Mouse (Mus musculus) heart, embryonic 13.5 days (tissue): ENCODE measurements at regions not wholly inside any gene's neighbourhood (a gene's known extent, or its start where the extent isn't known, plus 50 kb on each side); places are given as distances from the start of the nearest gene placed in this dataset.
A peak's percentile ranks its signal among the peaks of the same experiment; 100 is the strongest.

ENCODE experiments used
- ATAC-seq: fragments of 200-750 bp; cut with Nextera tagmentation; 2 replicates; pipeline ENCODE4 v1.8.0; 2017; ENCODE audit warnings: moderate TSS enrichment; ENCODE audit not compliant: insufficient number of reproducible peaks, low FRiP score, low TSS enrichment; ENCODE audit errors: extremely low read depth
- H3K27ac ChIP-seq: fragments of 300-500 bp; sonication (generic); replicated peaks from 2 replicates; pipeline ENCODE4 v1.5.1; 2015; ENCODE audit warnings: moderate library complexity, mild to moderate bottlenecking, inconsistent platforms
- H3K27me3 ChIP-seq: fragments of 300-500 bp; sonication (generic); replicated peaks from 2 replicates; pipeline ENCODE4 v1.6.1; 2015; ENCODE audit warnings: mild to moderate bottlenecking, inconsistent platforms
- H3K36me3 ChIP-seq: fragments of 300-500 bp; sonication (generic); 2 replicates; pipeline ENCODE4 v1.6.1; 2015; ENCODE audit warnings: mild to moderate bottlenecking, inconsistent platforms
- H3K4me1 ChIP-seq: fragments of 300-500 bp; sonication (generic); 2 replicates; pipeline ENCODE4 v1.6.1; 2015; ENCODE audit warnings: inconsistent platforms
- H3K4me2 ChIP-seq: fragments of 300-500 bp; sonication (generic); 2 replicates; pipeline ENCODE4 v1.6.1; 2015; ENCODE audit warnings: inconsistent platforms, mild to moderate bottlenecking, moderate library complexity
- H3K4me3 ChIP-seq: fragments of 300-500 bp; sonication (generic); 2 replicates; pipeline ENCODE4 v1.5.1; 2015; ENCODE audit warnings: moderate library complexity, mild to moderate bottlenecking, inconsistent platforms
- H3K9ac ChIP-seq: fragments of 300-500 bp; sonication (generic); 2 replicates; pipeline ENCODE4 v1.6.1; 2015; ENCODE audit warnings: inconsistent platforms, mild to moderate bottlenecking, moderate library complexity
- H3K9me3 ChIP-seq: fragments of 300-500 bp; sonication (generic); 2 replicates; pipeline ENCODE4 v1.6.1; 2016; ENCODE audit warnings: inconsistent platforms
- WGBS: fragments of 180-500 bp; shearing (Covaris S2); methylation state at CpG from one replicate; pipeline ENCODE4 v1.1.7; 2015; ENCODE audit warnings: mixed read lengths; 5-methylcytosine and 5-hydroxymethylcytosine counted together

DNA sequence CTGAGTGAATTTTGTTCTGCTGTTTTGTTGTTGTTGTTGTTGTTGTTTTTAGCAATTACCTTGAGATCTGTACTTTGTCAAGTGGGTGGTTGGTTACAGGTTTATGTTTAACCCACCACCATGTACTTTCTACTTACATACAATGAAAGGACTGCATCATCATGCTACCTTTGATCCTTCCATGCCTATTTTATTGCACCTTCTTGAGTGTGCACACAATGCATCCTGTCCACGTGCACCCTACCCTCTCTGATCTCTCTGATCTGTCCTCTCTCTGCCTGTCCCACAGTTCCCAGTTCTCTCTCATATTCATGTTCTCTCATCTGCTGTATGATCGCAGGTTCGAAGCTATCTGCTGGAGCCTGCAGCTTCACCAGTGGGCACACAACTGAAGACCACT lies 59.9 kb upstream of the Gas1 start:
- WGBS, result 76% methylated on average over 3 of the region's 3 CpGs
- no peaks in the 10 kb centered on the region for H3K36me3 ChIP-seq
- no peak for ATAC-seq

DNA sequence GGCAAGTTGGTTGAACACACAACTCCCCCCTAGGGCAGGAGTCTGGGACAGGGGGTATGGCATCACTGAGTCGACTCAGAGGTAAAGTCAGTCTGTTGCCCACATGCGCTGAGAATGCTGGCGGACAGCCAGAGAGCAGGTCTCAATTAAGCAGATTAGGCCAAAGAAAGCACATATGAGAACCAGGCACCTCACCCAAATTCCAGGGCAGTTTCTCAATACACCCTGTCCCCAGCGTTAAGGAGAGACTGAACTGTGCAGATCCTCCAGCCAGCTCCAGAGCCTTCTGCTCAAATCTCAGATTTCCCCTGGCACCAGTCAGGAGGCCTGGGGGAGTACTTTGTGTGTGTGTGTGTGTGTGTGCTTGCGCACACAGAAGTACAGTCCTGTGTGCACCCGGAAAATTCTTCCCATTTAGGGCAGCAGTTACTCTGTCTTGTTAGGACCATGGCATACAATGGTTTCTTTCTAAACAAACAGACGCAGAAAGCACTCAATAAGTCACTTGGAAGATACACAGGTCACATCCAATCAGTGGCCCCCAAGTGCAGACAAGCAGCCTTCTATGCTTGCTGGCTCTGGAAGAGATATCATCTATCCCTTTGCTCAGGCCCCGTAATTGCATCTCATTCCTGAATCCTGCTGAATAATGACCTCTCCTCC lies 65.4 kb upstream of the Gas1 start:
- Histone ChIP-seq H3K9ac (peak overlapping the region; percentile 14; the same call in 1 of the 2 replicates), H3K4me2 (no peak overlapping the region)
- WGBS, result 43% methylated on average over 8 of the region's 8 CpGs

More for the DNA sequence above, 59.9 kb upstream of the Gas1 start:
- no peak overlapping the region for H3K4me2 ChIP-seq
- no peak overlapping the region for H3K27ac ChIP-seq
- peaks cover 3% of the 10 kb centered on the region for H3K4me1 ChIP-seq
- H3K9ac ChIP-seq, result no peak overlapping the region
- H3K27me3 ChIP-seq, result no peaks in the 10 kb centered on the region
- 0 out of 2 replicates have a peak, but pooled peaks cover 8% of the 10 kb centered on the region for H3K9me3 ChIP-seq
- H3K4me3 ChIP-seq, result no peak overlapping the region

DNA sequence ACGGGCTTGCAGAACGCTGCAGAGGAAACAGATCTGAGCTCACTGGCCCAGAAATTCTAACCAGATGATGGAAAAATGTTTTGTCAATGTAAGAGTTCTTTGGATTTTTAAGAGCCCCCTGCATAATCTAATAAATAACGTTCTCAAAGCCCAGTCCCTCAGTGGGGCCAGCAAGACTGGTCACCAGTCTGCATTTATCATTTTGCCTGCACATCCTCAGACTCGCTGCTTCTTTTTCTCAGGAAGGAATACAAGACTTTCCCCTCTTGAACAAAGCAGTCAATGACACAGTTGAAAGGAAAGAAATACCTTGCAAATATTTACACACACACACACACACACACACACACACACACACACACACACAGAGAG lies 65.9 kb upstream of the Gas1 start:
- WGBS, result 45% methylated on average over 4 of the region's 4 CpGs
- ATAC-seq, result no peak
- Histone ChIP-seq H3K4me2 (no peak overlapping the region), H3K9me3 (0 out of 2 replicates have a peak, but pooled peaks cover 8% of the 10 kb centered on the region), H3K36me3 (no peaks in the 10 kb centered on the region), H3K4me1 (peaks cover 17% of the 10 kb centered on the region), H3K4me3 (no peak overlapping the region), H3K27ac (peak overlapping the region; percentile 57), H3K27me3 (no peaks in the 10 kb centered on the region), H3K9ac (no peak overlapping the region)

More for the DNA sequence above, 65.4 kb upstream of the Gas1 start:
- Histone ChIP-seq H3K4me3 (no peak overlapping the region), H3K4me1 (peaks cover 14% of the 10 kb centered on the region), H3K9me3 (0 out of 2 replicates have a peak, but pooled peaks cover 8% of the 10 kb centered on the region), H3K27me3 (no peaks in the 10 kb centered on the region), H3K27ac (peak overlapping the region; percentile 57), H3K36me3 (no peaks in the 10 kb centered on the region)
- no peak for ATAC-seq

DNA sequence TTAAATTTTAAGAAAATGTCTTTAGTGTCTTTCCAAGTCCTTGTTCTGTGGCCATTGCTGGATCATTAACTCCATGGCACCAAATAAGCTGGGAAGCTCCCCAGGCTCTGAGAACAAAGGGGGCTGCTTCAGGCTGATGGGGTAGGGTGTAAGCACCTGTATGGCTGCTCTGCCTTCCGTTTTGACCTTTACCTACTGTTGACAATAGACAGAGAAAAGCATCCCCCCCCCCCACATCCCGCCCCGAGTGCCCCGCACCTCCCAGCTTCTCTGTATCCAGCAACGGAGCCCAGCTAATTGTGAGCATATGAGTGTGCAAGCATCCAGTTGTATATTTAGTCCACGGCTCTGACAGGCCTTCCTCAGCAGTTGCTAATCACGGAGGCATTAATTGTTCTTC lies 78.0 kb upstream of the Gas1 start:
- H3K9ac ChIP-seq, result no peak overlapping the region
- 51% methylated on average over 7 of the region's 7 CpGs for WGBS
- H3K9me3 ChIP-seq, result no peaks in the 10 kb centered on the region
- no peak overlapping the region for H3K27ac ChIP-seq
- H3K4me1 ChIP-seq, result peaks cover 21% of the 10 kb centered on the region
- no peak overlapping the region for H3K4me2 ChIP-seq
- no peak overlapping the region for H3K4me3 ChIP-seq
- H3K27me3 ChIP-seq, result no peaks in the 10 kb centered on the region
- ATAC-seq, result no peak
- H3K36me3 ChIP-seq, result no peaks in the 10 kb centered on the region

DNA sequence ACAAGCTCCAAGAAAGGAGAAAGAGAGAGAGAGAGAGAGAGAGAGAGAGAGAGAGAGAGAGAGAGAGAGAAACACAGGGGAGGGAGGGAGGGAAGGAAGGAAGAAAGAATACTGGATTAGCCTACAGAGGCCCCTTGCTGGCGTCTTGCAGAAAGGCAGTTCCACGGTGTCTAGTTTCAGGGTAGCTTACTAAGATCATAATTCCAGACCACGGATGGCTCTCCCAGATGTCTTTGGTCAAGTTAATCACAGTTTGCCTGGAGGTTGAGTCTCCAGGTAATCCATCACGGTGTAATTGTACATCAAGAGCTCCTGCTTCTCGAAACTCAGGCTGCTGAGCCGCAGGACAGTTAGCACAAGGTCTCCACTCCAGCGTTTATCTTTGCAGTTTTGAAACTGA lies 78.5 kb upstream of the Gas1 start:
- H3K9me3 ChIP-seq, result no peaks in the 10 kb centered on the region
- no peak for ATAC-seq
- no peak overlapping the region for H3K27ac ChIP-seq
- no peaks in the 10 kb centered on the region for H3K36me3 ChIP-seq
- H3K4me3 ChIP-seq, result no peak overlapping the region
- no peak overlapping the region for H3K9ac ChIP-seq
- WGBS, result 59% methylated on average over 7 of the region's 7 CpGs
- H3K27me3 ChIP-seq, result no peaks in the 10 kb centered on the region
- peaks cover 21% of the 10 kb centered on the region for H3K4me1 ChIP-seq
- no peak overlapping the region for H3K4me2 ChIP-seq

DNA sequence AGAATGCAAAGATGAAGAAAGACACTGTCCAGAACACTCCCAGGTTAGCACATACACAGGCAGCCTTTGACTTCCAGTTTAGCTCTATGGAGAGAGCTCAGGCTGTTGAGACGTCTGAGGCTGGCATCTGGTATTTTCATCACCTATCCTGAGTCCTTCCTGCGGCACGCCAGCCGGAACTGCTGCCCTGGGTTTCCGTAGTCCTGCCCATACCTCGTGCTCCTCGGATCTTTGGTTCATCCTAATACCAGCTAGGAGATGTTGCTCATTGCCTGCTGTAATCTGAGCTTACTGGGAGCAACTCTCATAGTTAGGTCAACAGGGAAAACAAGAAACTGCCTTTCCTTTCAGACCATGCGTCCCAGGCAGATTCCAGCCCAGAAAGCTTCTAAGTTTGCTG lies 79.8 kb upstream of the Gas1 start:
- Histone ChIP-seq H3K27me3 (no peaks in the 10 kb centered on the region), H3K4me2 (0 out of 2 replicates have a peak overlapping the region, but pooled peaks have one; percentile 9), H3K4me3 (no peak overlapping the region), H3K27ac (peak overlapping the region; percentile 16), H3K4me1 (peaks cover 26% of the 10 kb centered on the region), H3K36me3 (no peaks in the 10 kb centered on the region), H3K9me3 (no peaks in the 10 kb centered on the region), H3K9ac (no peak overlapping the region)
- 28% methylated on average over 8 of the region's 8 CpGs for WGBS
- no peak for ATAC-seq

DNA sequence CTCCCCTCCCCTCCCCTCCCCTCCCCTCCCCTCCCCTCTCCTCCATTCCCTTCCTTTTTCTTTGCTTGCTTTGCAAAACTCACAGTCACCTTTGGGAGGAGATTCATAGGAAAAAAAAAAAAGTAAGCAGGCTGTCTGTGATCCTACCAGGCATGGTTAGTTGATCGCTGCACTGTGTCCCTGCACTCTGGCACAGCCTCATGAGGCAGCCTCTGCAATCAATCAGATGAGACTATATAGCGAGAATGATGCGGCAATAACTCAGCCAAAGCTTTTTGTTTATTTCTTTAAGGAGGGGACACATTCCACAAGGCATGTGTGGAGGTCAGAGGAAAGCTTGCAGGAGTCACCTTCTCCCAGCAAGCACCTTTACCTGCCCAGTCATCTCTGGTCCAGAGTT lies 80.7 kb upstream of the Gas1 start:
- H3K9ac ChIP-seq, result no peak overlapping the region
- H3K4me2 ChIP-seq, result no peak overlapping the region
- no peak overlapping the region for H3K4me3 ChIP-seq
- H3K9me3 ChIP-seq, result no peaks in the 10 kb centered on the region
- H3K36me3 ChIP-seq, result no peaks in the 10 kb centered on the region
- no peak for ATAC-seq
- peaks cover 26% of the 10 kb centered on the region for H3K4me1 ChIP-seq
- H3K27me3 ChIP-seq, result no peaks in the 10 kb centered on the region
- no peak overlapping the region for H3K27ac ChIP-seq
- 58% methylated on average over 3 of the region's 3 CpGs for WGBS

DNA sequence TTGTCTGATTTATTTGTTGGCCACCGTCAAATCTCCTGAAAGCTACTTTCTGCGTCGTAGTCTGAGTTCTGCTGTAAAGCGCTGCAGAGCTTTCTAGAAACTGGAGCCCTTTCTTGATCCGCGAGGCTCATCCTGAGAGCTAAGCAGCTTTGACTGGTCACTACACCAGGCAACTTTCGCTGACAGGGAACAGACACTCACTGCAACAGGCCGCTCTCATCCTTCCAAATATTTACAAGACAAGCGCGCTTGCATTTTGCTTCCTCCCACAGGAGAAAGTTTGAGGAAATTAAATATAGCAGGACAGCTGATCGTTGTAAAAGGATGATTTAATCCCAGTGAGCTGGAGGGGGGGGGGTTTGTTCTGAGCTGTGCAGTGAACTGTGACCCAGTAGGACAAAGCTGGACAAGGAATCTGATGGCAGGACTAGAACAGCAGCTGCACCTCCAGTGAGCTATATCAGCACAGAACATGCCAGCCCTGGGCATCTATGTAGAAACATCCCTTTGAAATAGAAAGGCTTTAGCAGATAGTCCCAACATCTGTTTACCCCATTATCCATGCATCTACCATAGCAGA lies 85.4 kb upstream of the Gas1 start:
- Histone ChIP-seq H3K27ac (no peak overlapping the region), H3K4me1 (peaks cover 16% of the 10 kb centered on the region), H3K4me2 (no peak overlapping the region), H3K9ac (no peak overlapping the region), H3K27me3 (no peaks in the 10 kb centered on the region), H3K4me3 (no peak overlapping the region), H3K9me3 (peaks cover 5% of the 10 kb centered on the region; the same call in 1 of the 2 replicates), H3K36me3 (no peaks in the 10 kb centered on the region)
- WGBS, result 74% methylated on average over 11 of the region's 11 CpGs
- ATAC-seq, result no peak

DNA sequence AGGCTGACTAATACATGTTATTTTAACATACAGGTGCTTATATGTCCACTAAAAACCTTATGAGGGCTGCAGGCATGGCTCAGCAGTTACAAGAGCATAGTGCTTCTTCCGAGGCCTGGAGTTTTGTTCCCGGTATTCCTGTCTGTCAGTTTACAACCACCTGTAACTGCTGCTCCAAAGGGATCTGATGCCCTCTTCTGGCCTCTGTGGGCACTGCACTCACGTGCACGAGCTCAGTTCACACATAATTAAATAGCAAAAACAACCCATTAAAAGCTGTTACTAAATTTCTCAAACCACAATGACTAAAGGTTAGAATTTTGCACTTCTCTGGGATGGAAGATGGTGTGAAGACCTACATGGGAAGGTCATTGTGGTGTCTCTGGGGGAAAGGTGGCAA lies 87.3 kb upstream of the Gas1 start:
- Histone ChIP-seq H3K9me3 (peaks cover 5% of the 10 kb centered on the region; the same call in 1 of the 2 replicates), H3K4me3 (no peak overlapping the region), H3K27me3 (no peaks in the 10 kb centered on the region), H3K4me1 (peaks cover 22% of the 10 kb centered on the region), H3K4me2 (no peak overlapping the region), H3K36me3 (no peaks in the 10 kb centered on the region), H3K9ac (no peak overlapping the region), H3K27ac (no peak overlapping the region)
- WGBS, result 85% methylated on average over 4 of the region's 4 CpGs
- no peak for ATAC-seq

DNA sequence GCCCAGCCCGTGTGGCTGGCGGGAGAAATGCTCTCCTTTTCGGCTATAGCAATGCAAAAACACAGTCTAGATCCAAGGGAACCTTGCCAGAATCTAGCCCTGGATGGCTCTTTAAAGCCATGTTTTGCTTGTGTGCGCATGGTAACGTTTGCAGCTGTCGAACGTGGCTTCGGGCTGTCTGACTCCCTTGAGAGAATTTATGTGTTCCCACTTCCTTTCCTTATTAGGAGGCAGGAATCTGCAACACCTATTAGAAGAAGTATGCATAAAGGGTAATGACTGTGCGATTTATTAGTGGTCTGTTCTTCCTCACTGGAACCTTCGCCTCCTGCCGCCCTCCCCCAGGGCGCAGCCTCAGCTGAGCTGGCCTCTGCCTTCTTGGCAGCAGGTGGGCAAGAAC lies 90.4 kb upstream of the Gas1 start:
- Histone ChIP-seq H3K4me1 (peaks cover 17% of the 10 kb centered on the region), H3K27me3 (no peaks in the 10 kb centered on the region), H3K27ac (peak overlapping the region; percentile 32; the same call in 1 of the 2 replicates), H3K4me2 (peak overlapping the region; percentile 31), H3K36me3 (no peaks in the 10 kb centered on the region), H3K9ac (no peak overlapping the region), H3K4me3 (no peak overlapping the region), H3K9me3 (peaks cover 5% of the 10 kb centered on the region; the same call in 1 of the 2 replicates)
- no peak for ATAC-seq
- WGBS, result 36% methylated on average over 12 of the region's 12 CpGs

DNA sequence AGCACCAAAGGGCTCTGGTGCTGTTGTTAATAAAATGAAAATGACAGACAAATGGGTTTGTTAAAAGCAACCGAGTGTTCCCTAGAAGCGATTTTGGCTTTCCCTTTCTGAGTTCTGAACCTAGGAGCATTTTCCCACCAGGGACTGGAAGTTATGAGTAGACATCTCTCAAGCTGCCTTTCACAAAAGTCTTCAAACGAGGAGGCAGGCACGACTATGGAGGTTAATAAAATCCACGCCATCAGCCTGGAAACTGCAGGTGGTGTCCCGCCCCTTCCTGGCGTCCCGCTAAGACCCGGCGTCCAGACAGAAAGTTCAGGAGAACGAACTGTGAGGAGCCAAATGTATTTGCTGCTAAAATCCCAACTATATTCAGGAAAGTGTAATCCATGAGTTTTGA lies 91.1 kb upstream of the Gas1 start:
- WGBS, result 86% methylated on average over 11 of the region's 11 CpGs
- peak overlapping the region; percentile 32; the same call in 1 of the 2 replicates for H3K27ac ChIP-seq
- H3K4me2 ChIP-seq, result no peak overlapping the region
- peaks cover 17% of the 10 kb centered on the region for H3K4me1 ChIP-seq
- H3K9ac ChIP-seq, result no peak overlapping the region
- H3K4me3 ChIP-seq, result no peak overlapping the region
- no peak for ATAC-seq
- no peaks in the 10 kb centered on the region for H3K27me3 ChIP-seq
- no peaks in the 10 kb centered on the region for H3K36me3 ChIP-seq
- H3K9me3 ChIP-seq, result peaks cover 5% of the 10 kb centered on the region; the same call in 1 of the 2 replicates

DNA sequence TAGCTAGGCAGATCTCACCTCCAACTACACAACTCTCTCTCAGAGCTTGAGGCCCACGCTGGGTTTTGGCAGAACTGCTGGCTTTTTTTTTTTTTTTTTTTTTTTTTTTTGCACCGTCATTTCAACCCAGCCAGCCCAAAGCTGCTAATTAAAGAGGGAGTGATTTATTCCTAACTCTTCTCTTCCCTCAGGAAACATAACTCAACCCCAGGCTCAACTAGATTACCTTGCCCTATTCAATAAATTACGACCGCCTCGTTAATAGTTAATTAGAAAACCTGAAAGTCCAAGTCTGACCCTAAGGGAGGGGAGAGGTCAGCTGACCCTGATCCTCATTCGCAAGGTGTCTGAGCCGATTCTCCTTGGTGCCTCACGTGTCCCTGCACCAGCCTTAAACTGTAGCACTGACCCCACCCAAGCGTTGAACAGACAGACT lies 92.3 kb upstream of the Gas1 start:
- Histone ChIP-seq H3K4me3 (no peak overlapping the region), H3K9me3 (peaks cover 11% of the 10 kb centered on the region; the same call in 1 of the 2 replicates), H3K27me3 (no peaks in the 10 kb centered on the region), H3K36me3 (no peaks in the 10 kb centered on the region), H3K27ac (no peak overlapping the region), H3K4me2 (no peak overlapping the region), H3K9ac (no peak overlapping the region), H3K4me1 (peaks cover 17% of the 10 kb centered on the region)
- ATAC-seq, result no peak
- 75% methylated on average over 9 of the region's 9 CpGs for WGBS
